Mouse (Mus musculus): ENCODE data around the gene Exoc7.

Exoc7 gene

DNA sequence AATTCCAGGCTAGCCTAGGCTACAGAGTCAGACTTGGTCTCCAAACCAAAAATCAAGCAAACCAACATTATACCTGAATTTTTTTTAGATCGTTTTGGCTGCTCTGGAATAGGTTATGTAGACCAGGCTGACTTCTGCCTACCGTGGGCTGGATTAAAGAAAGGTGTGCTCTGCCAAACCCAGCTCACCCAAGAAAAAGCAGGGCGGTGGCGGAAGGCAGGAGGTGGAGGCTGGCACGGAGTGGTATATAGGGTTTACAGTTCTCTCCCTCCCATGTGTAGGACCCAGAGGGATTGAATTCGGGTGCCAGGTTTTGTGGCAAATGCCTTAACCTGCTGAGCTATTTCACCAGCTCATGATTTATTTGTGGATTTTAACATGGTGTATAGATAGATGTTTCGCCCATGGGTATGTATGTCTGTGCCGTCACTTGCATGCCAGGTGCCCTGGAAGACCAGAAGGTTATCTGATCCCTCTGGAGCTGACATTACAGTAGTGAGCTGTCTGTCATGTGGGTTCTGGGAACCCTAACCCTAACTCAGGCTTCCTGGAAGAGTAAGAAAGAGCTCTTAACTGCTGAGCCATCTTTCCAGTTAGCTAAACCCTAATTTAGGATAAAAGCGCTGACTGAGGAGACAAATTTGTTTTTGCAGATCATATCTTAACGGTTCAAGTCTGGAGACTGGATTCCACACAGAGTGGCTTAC lies at the start of gene Exoc7:
TSS of gene Exoc7 (minus strand) at position 215 of the 707 bp plus-strand sequence.
- DNase-seq (ENCODE audit: low spot score) = peak; percentile 18

DNA sequence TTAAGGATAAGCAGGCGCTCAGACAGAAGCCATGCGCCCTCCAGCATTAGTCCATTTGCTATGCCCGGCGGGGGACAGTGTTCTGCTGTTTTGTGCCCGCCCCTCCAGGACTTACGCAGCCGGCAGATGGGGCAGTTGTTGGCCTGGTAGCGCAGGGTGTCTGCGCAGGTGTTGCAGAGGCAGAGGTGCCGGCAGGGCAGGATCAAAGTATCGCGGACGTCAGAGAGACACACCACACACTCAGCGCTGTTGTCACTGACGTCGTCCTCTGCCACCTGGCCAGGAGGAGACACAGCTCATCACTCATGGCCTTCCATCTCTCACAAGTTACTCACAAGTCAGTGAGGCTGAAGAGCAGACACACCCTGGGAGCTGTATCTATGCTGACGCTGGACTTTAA lies 47.5 kb upstream of the Exoc7 start:
- DNase-seq (ENCODE audit: low spot score) = no peak

DNA sequence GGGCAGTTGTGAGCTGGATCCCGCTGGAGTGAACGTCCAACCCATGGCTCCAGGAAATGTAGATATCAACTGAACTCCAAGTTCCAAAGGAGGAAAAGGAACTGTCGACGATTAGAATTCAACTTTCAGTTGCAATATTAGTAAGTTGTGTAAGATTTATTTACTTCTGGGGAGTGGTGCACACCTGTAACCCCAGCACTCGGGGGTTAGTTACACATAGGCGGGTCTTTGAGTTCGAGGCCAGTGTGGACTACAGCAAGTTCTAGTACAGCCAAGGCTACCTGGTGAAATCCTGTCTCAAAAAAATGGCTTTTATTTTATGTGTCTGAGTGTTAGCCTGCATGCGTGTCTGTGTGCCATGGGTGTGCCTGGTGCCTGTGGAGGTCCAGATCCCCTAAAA lies 46.5 kb upstream of the Exoc7 start:
- DNase-seq (ENCODE audit: low spot score) = no peak

DNA sequence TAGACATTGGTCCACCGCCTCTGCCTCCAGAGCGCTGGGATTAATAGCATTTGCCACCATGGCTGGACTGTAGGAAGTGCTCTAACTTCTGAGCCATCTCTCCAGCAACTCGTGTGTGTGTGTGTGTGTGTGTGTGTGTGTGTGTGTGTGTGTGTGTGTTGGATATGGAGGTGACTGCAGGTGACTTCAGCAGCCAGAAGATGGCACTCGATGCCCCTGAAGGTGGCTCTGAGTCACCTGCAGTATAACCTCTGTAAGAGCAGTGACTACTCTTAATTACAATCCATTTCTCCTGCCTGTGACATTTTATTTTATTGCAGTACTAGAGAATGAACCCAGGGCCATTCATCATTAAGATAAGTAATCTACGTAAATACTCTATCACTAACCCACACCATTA lies 44.3 kb upstream of the Exoc7 start:
- DNase-seq (ENCODE audit: low spot score) = no peak

DNA sequence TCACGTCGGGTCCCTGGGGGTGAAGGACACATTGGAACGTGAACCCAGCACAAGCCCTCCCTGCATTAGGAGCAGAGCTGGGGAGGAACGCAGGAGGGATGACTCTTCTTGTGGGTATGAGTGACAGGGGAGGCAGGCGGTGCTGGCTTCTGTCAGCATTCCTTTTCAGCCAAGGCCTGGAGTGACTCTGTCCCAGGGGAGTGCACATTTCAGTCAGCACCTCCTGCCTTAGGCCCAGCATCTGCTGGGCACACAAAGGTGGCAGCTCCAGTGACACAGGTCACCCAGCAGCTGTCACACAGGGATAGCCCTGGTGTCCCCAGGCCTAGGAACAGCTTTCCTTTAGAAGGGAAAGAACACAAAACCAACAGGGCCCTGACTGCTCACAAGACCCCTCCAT lies 40.9 kb upstream of the Exoc7 start:
- DNase-seq (ENCODE audit: low spot score) = no peak

DNA sequence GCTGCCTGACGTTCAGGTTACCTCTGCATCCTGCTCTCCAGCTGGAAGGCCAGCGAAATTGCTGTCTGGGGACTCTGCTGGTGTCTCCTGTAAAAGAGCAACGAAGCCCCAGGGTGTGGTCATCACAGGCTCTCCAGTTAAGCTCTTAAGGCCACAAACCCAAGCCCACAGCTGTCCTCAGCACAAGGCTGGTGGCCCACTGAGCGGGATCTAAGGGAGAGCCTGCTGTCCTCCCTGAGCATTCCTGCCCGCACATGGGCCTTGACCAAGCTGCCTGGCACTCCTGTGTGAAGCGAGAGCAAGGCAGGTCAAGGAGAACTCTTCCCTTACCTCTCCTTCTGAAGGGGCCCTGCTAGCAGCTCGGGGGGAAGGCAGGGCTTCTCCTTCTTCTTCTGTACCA lies 40.0 kb upstream of the Exoc7 start:
- no peak for DNase-seq (ENCODE audit: low spot score)

DNA sequence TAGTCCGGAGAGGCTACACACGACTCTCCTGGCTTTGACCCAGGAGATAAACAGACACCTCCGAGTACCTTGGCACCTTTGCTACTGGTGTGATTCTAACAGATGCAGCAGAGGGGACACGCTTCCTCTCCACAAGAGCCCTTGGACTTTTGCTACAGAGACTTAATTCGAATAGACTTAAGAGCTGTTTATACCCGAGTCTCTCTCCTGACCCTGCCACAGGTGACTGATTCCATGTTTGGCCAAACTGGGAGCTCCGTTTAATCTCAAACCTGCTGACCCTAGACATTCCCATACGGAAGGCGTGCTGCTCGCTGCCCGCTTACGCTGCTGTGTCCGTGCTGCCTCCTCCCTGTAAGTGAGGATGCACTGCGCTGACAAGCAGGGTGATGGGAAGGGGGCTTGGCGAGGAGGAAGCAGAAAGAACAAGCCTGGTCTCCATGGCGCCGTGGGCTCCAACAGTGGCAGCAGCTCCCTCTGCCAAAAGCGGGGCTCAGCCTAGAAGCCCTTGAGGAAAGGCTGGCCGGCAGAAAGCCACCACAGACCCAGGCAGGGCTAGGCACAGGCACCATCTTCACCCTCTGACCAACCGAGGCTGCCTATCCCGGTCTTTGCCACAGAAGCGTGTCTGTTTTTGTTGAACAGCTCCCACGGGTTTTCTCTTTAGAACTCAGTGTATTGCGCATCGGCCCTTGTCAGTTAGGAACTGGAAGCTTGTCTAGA lies 35.2 kb upstream of the Exoc7 start:
- no peak for DNase-seq (ENCODE audit: low spot score)

DNA sequence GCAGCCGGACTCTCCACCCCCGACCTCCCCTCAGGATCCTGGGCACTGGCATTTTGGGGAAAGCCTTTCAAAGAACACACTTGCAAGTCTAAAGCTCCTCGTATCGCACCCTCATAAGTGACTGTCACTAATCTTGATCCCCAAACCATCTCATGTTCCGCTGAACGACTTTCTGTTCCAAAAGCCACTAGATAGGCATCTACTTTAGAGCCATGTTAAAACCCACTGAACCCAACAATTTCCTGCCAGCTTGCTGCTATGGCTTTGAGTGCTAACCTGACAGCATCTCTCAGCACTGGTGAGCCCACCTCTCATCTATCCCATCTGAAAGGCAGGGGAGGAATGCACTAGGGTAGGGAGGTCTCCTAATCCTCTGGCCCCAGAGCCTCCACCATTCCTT lies 30.5 kb upstream of the Exoc7 start:
- no peak for DNase-seq (ENCODE audit: low spot score)

DNA sequence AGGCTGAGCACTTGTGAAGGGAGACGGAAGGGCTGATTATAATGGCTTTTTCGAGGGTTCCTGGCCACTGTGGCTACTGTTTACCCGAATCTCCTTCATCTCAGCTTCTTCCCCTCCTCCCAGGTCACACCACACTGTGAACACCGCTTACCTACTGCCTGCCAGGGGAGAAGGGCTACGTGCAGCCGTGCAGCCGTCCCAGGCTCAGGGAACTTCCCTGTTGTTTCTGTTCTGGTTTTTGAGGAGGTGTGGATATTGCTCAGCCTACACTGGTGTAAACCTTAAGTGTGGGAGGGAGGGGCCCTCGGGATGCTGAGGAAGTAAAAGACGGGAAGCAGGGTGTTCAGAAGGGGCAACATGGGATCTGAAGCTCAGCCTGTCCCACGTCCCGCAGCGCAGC lies 30.0 kb upstream of the Exoc7 start:
- no peak for DNase-seq (ENCODE audit: low spot score)

DNA sequence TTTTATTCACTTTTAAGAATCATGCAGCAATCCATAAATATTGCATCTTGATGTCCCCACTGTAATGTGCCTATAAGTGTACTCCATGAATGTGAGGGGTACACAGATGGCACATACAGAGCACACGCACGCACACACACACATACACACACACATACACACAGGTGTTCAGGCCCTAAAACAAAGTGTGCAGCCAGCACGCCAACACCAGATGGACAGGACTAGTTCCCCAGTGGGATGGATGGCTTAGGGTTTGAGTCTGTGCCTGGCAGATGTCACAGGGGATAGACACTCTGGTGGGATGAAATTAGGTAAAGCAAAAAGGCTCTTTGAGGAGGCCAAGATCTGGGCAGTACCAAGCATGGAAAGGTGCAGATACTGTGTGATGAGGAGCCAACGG lies 29.4 kb upstream of the Exoc7 start:
- no peak for DNase-seq (ENCODE audit: low spot score)

DNA sequence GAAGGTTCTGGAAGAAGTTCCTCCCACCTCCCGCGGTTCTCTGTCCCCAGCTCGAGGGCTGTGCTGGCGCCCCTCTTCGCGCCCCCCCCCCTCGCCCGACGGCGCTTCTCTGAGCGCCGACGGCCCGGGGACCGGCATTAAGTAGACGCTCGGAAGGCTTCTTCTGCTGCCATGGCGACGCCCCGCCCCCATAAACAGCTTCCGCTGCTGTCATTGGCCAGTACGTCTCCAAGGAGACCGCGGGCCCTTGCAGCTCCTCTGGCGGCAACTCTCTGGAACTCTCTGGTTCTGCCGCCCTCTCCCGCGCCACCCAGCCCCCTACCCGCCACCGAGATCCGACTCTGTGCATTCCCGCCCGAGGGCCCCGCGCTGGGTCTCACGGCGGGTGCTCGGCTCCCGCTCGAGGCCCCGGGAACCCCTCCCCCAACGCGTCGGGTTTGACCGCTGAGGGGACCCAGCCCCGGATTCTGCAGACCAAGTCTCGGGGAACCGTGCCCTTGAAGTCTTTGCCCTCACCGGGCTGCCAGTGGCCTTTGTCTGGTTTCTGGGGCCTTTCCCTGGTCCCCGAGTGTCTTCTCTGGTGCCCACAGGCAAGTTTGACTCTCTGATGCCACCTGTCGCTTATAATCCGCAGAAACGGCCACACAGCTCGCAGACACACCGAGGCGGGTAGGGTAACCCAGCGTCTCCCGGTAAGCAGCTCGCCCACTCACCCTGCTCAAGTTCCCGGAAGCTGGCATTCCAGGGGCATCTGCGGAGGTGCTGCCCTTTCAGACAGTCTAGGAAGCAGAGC lies 28.4 kb upstream of the Exoc7 start, which contains the start of gene Foxj1:
TSS of gene Foxj1 (minus strand) at position 156 of the 793 bp plus-strand sequence.
- DNase-seq (ENCODE audit: low spot score) = peak; percentile 92

DNA sequence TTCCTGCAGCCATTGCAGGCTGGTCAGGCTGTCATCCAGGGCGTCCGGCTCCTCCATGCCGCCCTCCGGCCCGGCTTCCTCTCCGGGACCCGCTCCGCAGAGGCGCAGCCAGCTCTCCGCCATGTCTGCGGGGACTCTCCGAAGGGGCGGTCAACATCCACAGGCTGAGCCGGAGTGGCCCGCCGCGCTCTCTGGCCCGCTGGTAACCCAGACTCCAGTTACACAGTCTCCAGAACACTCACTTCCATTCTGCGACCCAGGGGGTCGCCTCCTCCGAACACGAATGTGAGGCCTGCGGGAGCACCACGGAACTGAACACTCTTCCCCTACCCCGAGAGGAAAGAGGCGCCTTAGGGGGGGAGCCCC lies 27.4 kb upstream of the Exoc7 start:
- DNase-seq (ENCODE audit: low spot score) = no peak

DNA sequence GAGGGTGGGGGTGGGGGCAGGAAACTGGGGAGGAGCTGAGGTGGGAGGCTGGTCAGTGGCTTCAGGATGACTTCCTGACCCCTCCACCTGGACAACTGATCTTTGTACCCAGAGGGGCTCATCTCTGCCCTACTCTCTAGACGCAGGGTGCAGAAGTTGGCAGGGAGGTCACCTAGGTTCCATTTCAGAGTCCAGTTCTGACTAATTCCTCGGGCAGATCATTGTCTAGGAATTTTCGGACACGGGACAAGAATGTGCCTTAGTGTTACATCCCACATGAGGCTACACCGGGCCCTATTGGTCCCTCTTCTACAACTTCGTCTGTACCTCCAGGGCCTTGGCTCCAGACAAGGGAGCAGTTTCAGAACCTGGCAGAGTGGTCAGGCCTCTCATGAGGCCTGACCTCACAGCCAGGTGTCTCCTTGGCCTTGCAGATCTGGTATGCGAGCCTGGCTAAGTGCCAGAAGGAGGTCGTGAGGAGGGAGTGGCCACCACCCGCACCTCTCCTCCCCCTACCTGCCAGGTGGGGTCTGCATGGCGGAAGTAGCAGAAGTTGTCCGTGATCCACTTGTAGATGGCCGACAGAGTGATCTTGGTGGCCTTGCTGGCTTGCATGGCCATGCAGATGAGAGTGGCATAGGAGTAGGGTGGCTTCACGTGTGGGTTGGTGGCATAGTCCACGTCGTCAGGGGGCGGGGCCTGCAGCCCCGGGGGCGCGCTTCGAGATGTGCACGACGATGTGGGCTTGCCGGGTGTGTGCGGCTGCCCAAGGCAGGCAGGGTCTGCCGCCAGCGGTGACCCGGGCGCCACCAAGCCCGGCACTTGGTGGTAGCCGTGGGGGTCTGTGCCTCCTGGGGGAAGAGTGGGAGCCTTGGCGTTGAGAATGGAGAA lies 26.7 kb upstream of the Exoc7 start:
- no peak for DNase-seq (ENCODE audit: low spot score)

DNA sequence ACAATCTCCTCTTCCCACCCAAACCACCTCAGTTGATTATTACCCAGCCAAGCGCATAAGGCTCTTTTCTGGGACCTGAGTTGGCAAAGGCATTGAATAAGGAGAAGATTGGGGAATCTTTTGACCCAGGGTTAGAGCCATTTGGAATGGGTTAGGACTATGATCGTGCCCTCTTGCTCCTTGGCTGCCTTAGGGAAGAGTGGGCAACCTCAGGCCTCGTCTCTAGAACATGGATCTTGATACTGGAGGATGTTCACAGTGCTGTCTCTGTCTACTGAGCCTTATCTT lies 25.9 kb upstream of the Exoc7 start:
- no peak for DNase-seq (ENCODE audit: low spot score)

DNA sequence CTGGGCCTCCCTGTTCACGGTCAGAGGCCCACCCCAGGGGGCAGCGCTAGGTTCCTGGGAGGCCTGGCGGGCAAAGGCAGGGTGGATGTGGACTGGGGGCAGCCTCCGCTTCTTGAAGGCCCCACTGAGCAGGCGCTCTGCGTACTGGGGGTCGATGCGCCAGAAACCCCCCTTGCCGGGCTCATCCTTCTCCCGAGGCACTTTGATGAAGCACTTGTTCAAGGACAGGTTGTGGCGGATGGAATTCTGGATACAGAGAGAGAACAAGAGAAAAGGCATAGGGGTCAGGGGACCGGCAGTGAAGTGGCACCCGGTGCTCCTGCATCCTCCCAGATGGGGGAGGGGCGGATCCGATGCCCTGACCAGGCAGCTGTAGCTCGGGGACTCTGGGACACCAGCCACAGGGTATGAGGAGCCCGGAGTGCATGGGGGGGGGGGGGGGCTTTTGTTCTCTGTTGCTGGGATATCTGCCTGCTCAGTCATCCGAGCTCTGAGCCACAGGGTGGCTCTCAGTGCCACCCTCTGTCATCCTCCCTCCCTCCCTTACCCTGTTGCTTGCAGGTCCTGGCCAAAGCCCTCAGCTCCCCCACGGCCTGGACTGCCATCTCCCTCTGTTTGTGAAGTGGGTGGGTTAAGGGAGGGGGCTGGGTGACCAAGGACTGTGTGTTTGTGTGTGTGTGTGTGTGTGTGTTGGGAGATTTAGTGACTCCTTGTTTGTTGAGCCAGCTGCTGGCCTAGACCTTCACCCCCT lies 25.4 kb upstream of the Exoc7 start:
- no peak for DNase-seq (ENCODE audit: low spot score)

DNA sequence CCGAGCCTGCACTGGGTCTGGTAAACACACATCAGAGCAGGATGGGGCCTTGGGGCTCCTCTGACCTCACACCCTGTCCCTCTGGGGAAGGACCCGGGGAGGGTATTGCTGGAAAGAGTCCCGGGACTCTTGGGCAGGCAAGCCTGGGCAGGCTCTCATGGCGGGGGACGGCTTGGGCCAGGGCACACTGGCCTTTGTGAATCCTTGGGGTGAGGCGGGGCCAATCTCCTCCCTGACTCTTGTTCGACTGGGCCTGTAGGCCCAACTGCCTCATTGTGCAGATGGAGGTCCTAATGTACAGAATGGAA lies 23.1 kb upstream of the Exoc7 start:
- no peak for DNase-seq (ENCODE audit: low spot score)

DNA sequence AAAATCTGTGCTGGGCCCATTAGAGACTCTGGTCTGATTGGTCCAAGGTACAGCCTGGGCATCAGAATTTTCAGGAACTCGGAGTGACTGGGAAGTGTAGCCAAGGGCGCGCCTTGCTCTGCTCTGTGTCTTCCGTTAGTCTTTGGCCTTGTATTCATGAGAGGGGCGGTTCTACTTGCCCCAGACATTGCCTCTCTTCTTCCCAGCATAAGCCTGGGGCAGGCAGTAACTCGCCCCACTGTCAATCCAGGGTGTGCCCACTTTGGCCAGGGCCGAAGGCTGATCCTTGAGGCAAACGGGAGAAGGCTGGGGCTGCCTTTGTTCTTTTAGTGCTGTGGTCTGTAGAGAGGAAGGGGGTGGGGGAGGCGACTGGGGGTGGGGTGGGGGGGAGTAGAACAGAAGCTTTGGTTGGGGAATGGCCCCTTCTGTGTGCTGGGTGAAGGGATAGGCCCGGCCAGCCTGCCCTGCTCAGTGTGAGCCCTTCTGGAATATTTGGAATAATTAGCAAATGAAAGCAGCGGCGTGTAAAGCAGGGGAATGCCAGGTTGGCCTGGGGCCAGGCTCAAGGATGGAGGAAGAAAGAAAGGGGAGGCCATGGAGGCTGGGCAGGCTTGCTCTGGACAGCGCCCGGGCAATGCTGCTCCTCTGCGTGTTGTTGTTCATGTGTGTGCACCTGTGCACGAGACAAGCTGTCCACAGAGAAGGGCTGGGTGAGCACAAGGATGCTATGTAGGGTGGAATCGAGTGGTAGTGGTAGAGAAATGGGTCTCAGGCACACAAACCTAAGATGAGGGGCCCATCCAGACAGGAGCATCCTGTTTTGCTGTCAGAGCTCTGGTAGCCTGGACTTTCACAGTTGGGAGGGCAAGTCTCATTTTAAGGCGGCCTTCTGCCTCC lies 22.5 kb upstream of the Exoc7 start:
- peak; percentile 46 for DNase-seq (ENCODE audit: low spot score)

DNA sequence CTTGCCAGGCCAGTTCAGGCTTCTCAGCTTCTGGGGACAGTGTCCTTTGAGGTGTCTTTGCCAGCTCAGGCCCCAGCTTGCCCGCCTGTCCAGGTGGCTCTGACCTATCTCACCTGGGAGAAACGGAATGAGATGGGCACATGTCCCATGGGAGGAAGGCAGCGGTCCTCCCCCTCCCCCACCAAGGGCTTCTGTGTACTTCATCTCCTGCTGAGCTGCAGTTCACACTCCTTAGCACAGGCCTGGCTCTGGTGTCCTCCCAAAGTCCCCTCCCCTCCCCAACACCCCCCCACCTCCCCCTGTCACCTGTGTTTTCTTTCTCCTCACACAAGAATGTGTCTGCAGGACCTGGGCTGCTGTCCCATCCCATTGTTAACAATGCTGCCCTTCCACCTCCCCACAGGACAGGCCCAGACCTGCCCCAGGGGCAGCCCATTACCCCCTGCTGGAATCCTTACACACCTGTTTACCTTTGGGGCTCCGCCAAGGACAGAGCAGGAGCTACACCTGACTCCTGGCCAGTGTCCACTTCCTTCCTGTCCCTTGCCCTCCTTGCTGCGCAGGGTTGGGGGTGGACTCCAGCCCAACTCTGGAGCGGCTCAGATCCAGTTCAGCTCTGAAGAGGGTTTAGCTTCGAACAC lies 20.1 kb upstream of the Exoc7 start:
- no peak for DNase-seq (ENCODE audit: low spot score)

DNA sequence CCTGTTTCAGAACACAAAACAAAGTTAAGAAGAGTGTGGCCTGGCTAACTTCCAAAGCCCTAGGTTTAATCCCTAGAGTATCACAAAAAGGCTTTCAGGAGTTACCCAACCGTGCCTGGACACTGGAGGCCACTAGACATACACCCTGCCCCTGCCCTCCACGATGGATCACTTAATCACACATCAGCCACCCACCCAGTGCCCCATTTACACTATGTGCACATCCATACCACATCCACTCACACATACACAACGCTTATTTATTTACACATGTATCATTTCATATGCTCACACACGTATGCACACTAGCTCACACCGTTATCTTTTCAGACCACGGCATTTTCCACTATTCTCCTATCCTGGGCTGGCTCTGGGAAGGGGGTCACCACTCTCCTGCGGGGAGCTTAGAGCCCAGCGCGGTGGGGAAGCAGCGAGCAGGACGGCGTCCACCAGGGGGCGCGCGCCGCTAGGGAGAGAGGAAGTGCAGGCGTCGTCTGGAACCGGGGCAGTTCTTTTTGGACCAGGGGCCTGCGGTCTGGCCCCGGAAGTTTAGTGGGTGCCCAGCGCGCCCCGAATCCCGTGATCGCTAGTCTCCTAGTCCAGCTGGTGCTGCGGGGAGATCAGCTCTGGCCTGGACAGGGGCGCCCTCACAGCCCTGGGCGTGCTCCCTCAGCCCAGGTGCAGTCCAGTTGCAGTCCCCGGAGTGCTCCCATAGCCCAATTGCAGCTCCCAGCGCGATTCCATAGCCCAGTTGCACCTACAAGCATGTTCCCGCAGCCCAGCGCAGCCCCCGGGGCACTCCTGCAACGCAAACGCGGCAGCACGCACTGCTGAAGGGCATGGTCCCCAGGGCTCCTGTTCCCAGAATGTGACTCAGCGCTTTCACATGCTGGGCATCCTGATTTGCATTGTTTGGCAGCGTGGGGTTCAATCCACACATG lies 12.0 kb upstream of the Exoc7 start:
- DNase-seq (ENCODE audit: low spot score) = peak; percentile 78

Data from MN1 (cell line).